Mouse (Mus musculus) E14TG2a.4 (cell line): ENCODE data around the gene Cenpj.

Experiments
- H3K27me3 ChIP-seq: 2 replicates; pipeline ENCODE4 v1.6.1; 2014; ENCODE audit warnings: low read length, control low read depth; ENCODE audit not compliant: insufficient read depth
- H3K36me3 ChIP-seq: 2 replicates; pipeline ENCODE4 v1.6.1; 2014; ENCODE audit warnings: low read length, control low read depth; ENCODE audit not compliant: insufficient read depth
- H3K4me1 ChIP-seq: replicated peaks from 2 replicates; pipeline ENCODE4 v1.6.1; 2014; ENCODE audit warnings: low read depth, low read length, control low read depth
- H3K4me3 ChIP-seq: replicated peaks from 2 replicates; pipeline ENCODE4 v1.5.1; 2014; ENCODE audit warnings: mild to moderate bottlenecking, low read length
- H3K9me3 ChIP-seq: 2 replicates; pipeline ENCODE4 v1.6.1; 2014; ENCODE audit warnings: low read length, control low read depth
- CTCF ChIP-seq: conservative IDR thresholded peaks from 2 replicates; pipeline ENCODE4 v1.5.1; 2014; ENCODE audit warnings: low read length
- NANOG ChIP-seq: IDR thresholded peaks from 2 replicates; pipeline ENCODE4 v1.6.1; 2014; ENCODE audit warnings: borderline replicate concordance, low read length, mixed read lengths
- POU5F1 ChIP-seq: IDR thresholded peaks from 2 replicates; pipeline ENCODE4 v1.6.1; 2014; ENCODE audit warnings: low read length, borderline replicate concordance

Gene Cenpj

DNA sequence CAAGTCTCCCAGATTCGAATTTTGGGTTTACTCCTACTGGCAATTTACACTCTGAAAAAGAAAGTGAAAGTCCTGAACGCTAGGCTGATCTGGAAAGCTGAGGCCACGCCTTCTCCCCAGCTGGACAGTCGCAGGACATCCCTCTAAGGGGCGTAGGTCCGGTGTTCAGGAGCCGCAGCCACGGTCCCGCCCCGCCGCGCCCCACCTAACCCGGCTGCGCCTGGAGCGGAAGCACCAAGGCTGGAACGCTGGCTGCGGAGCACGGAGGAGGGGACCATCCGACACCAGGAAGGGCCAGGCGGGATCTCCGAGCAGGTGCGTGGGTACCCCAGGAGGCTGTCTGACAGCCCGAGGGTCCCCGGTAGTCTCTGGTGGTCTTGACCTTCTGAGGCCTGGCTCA is at the start of gene Cenpj, which contains the start of gene Parp4:
TSS of gene Cenpj (minus strand) at position 10 of the 400 bp plus-strand sequence.
TSS of gene Parp4 (plus strand) at position 204 of the 400 bp plus-strand sequence.
- TF ChIP-seq NANOG (no peak), CTCF (no peak), POU5F1 (no peak)
- Histone ChIP-seq H3K9me3 (no peaks in the 10 kb centered on the region), H3K4me1 (peaks cover 27% of the 10 kb centered on the region), H3K4me3 (peak within 1 kb of the TSS; percentile 78), H3K36me3 (no peaks in the 10 kb centered on the region), H3K27me3 (0 out of 2 replicates have a peak, but pooled peaks cover under 1% of the 10 kb centered on the region)

DNA sequence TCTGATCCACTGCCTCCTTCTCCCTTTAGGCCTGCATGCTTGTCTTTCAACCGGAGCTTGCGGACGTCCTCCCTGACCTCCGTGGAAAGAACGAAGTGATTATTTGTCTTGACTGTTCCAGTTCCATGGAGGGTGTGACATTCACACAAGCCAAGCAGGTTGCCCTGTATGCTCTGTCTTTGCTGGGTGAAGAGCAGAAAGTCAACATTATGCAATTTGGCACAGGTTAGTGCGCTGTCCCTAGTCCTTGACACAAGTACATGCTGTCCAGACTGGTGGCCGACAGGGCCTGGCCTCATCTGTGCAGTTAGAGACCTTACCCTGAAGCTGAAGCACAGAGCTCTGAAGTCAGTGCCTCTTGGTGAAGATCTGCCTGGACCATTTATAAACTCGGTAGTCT is 45.2 kb upstream of the Cenpj start:
- H3K9me3 ChIP-seq = no peaks in the 10 kb centered on the region
- TF ChIP-seq CTCF (no peak), NANOG (no peak), POU5F1 (no peak)
- H3K4me3 ChIP-seq = no peak overlapping the region
- no peaks in the 10 kb centered on the region for H3K36me3 ChIP-seq
- no peaks in the 10 kb centered on the region for H3K4me1 ChIP-seq
- H3K27me3 ChIP-seq = peaks cover 4% of the 10 kb centered on the region

DNA sequence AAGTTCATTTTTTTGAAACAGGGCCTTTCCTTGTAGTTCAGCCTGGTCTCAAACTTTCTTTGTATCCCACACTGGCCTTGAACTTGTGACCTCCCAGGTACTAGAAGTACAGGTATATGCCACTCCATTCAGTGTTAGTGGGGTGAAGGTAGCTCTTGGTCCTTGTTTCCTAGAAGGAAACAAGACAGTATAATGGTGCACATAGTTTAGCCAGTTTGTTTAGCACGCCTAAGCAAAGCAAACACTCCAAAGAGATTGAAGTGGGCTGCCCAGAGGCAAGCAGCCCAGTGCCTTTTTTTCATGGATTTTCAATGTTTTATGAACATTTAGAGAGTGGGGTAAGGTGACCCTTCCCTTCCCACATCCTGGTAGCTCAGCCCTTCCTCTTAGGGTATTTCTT is 42.2 kb upstream of the Cenpj start:
- no peaks in the 10 kb centered on the region for H3K9me3 ChIP-seq
- H3K36me3 ChIP-seq = no peaks in the 10 kb centered on the region
- no peaks in the 10 kb centered on the region for H3K4me1 ChIP-seq
- no peak for TF ChIP-seq CTCF
- no peak for TF ChIP-seq NANOG
- no peak for TF ChIP-seq POU5F1
- no peaks in the 10 kb centered on the region for H3K27me3 ChIP-seq
- no peak overlapping the region for H3K4me3 ChIP-seq

DNA sequence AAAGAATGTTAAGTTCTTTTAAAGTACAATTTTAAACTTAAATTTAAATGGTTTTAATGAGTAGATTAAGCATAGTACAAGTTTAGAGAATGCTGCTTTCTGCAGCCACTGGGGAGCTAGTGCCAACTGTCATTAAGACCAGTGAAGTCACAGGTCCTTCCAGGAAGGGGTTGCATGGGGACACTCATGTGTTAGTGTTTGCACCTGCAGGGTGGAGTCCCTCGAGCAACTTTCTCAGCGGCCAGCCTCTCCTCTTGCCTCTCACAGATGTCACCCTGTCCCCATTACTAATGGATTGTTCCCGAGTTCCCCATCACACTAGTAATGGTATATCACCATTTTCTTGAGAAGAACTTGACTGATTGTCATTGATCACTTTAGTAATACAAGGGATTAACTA is 38.0 kb upstream of the Cenpj start:
- H3K9me3 ChIP-seq = no peaks in the 10 kb centered on the region
- no peak overlapping the region for H3K4me3 ChIP-seq
- no peaks in the 10 kb centered on the region for H3K36me3 ChIP-seq
- H3K27me3 ChIP-seq = no peaks in the 10 kb centered on the region
- TF ChIP-seq POU5F1 (no peak), NANOG (no peak), CTCF (no peak)
- no peaks in the 10 kb centered on the region for H3K4me1 ChIP-seq

DNA sequence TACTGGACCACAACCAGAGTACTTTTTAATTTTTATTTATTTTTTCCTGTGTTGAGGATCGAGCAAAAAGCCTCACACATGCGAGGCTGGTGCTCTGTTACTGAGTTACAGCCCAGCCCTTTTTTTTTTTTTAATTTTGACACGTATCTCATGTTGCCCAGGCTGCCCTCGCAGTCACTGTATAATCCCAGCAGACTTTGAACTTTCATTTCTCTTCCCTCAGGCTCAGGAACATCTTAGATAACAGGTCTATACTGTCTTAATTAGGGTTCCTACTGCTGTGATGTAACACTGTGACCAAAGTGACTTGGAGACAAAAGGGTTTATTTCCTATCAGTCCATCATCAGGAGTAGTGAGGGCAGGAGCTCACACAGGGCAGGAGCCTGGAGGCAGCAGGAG is 29.9 kb upstream of the Cenpj start:
- Histone ChIP-seq H3K4me3 (no peak overlapping the region), H3K27me3 (no peaks in the 10 kb centered on the region), H3K36me3 (no peaks in the 10 kb centered on the region), H3K9me3 (no peaks in the 10 kb centered on the region), H3K4me1 (no peaks in the 10 kb centered on the region)
- TF ChIP-seq CTCF (no peak), POU5F1 (no peak), NANOG (no peak)

DNA sequence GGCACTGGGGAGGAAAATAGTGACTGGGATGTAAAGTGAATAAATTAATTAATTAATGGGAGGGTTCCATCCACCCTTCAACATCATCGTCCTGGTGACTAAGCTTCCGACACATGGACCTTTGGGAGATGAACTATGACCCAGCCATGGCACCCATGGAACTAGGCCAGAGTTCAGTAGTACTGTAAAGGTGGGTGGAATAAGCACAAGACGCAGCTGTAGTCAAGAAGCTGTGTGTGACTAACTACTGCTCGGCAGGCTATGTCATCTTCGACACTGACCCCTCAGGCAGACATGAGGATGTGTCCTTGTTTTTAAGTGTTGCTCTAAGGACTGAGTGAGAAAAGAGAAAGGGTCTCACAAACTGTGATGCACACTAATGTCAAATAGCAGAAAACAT is 29.2 kb upstream of the Cenpj start:
- H3K27me3 ChIP-seq = no peaks in the 10 kb centered on the region
- no peak for TF ChIP-seq POU5F1
- H3K4me1 ChIP-seq = peaks cover 4% of the 10 kb centered on the region
- H3K4me3 ChIP-seq = no peak overlapping the region
- H3K36me3 ChIP-seq = no peaks in the 10 kb centered on the region
- no peaks in the 10 kb centered on the region for H3K9me3 ChIP-seq

DNA sequence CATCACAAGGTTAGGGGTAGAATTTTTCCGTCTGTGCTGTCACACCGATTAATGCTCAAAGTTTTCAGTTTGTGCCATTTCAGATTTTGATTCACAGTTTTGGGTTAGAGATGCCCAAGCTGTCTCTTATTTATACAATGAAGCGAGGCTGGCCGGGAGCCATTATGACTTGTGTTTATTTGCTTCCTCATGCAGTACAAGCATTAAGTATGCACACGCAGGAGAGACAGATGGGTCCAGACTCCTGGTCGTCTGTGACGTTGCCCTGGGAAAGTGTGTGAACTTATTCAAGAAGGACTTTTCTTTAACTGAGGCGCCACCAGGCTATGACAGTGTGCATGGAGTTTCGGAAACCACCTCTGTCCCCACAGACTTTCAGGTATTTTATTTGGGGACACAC is 26.8 kb upstream of the Cenpj start:
- TF ChIP-seq CTCF = no peak
- no peak for TF ChIP-seq POU5F1
- no peak for TF ChIP-seq NANOG
- peaks cover 12% of the 10 kb centered on the region for H3K4me1 ChIP-seq
- H3K27me3 ChIP-seq = no peaks in the 10 kb centered on the region
- H3K9me3 ChIP-seq = no peaks in the 10 kb centered on the region
- H3K36me3 ChIP-seq = no peaks in the 10 kb centered on the region
- H3K4me3 ChIP-seq = no peak overlapping the region

DNA sequence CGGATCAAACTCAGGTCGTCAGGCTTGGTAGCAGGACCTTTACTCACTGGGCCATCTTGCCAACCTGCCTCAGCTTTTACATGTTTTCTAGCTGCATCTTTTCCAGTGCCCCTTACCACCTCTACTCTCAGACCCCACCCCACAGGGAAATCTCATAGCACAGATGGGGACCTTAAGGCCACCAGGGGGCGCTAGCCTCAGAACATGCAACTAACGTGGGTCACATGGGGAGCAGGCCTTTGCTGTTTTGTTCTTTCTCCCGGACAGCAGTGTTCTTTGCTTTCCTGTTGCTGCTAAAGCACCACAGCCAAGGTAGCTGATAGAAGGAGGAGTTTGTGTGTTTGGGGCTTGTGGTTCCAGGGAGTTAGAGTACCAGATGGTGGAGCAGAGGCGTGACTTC is 23.5 kb upstream of the Cenpj start:
- TF ChIP-seq CTCF (peak; percentile 92), POU5F1 (no peak)
- Histone ChIP-seq H3K4me3 (no peak overlapping the region), H3K27me3 (no peaks in the 10 kb centered on the region), H3K4me1 (peaks cover 12% of the 10 kb centered on the region), H3K36me3 (no peaks in the 10 kb centered on the region), H3K9me3 (no peaks in the 10 kb centered on the region)

DNA sequence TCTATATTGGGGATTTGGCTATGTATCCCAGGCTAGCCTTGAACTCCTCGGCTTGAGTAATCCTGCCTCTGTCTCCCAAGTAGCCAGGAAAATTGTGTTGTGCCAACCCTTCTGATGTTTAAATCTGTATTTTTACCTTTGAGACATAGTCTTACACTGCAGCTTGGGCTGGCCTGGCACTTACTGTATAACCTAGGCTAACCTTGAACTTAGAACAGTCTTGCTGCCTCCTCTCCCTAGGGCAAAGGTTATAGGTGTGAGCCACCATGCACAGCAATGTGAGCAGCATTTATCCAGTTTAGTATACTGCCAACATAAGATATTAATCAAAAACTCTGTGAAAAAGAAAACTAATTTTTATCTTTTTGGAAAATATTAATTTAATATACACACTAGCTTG is 19.6 kb upstream of the Cenpj start:
- Histone ChIP-seq H3K27me3 (no peaks in the 10 kb centered on the region), H3K9me3 (no peaks in the 10 kb centered on the region), H3K36me3 (no peaks in the 10 kb centered on the region), H3K4me3 (no peak overlapping the region), H3K4me1 (peaks cover 12% of the 10 kb centered on the region)
- TF ChIP-seq POU5F1 (no peak), CTCF (no peak), NANOG (no peak)
